Mouse (Mus musculus) G1E (cell line): ENCODE data around the gene Endou.

Experiments used
- CTCF ChIP-seq: IDR thresholded peaks from 2 replicates; pipeline ENCODE4 v1.5.1; 2012; ENCODE audit warnings: low read depth, low read length, inconsistent platforms, mixed read lengths
- TAL1 ChIP-seq: conservative IDR thresholded peaks from 2 replicates; pipeline ENCODE4 v1.6.1; 2012; ENCODE audit warnings: low read depth, low read length, inconsistent platforms, mixed read lengths

DNA sequence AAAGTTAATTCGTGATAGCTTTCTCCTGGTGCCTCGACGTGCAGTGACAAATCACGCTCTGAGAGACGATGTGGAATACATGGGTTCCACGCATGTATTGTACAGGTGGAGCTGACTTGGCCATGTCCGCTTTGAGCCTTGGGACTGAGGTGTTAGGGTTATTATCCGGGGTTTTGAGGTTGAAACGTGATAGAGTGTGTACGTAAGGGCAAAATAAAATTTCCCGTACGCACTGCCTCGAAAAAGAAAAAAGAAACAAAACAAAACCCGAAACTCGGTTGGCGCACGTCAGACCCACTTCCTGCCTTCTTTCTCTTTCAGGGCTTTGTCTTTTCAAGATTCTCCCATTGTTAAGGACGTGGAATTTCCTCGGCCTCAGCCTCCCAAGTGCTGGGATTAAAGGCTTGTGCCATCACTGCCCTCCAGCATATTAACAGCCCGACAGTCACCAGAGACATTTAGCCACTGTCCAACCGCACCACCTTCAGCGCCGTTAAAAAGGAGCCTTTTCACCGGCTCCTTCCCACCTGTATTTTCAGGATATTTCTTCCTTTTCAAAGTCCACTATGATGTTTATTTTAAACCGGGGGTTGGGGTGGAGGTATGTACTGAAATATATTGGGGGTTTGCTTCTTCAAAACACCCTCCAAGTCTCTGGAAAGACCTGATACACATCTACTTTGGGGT lies 65.2 kb downstream of the Endou start:
- TF ChIP-seq CTCF (no peak), TAL1 (no peak)
